Mouse (Mus musculus) layer of hippocampus, adult 9-10 months (tissue): ENCODE measurements around the gene Pgm2l1.

Experiments used
- DNase-seq: peaks from one replicate; pipeline ENCODE4 v3.0.0; 2022; ENCODE audit warnings: low spot score

The Pgm2l1 gene

GRCm38 (mm10) chr7:100296699-100297098, 69.5 kb downstream of the Pgm2l1 start:
- DNase-seq, result no peak

- DNase-seq, result no peak
Observed at GRCm38 (mm10) chr7:100298861-100299510, 71.8 kb downstream of the Pgm2l1 start.

DNA sequence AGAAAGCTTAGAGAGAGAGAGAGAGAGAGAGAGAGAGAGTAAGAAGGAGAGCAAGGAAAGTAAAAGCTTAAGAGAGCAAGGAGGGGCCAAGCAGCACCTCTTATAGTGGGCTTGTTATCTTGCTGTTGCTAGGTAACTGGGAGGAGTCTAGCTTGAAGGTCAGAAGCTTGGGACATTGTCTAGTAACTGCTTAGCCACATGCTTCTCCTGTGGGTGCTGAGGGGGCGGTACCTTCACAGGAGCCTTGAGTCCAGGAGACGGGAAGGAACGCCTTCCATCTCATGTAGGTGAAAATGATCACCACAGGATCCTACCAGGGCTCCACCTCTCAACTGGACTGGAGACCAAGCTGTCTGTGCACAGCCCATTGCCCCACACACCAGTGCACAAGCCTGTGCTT, 74.2 kb downstream of the Pgm2l1 start:
- no peak for DNase-seq

DNA sequence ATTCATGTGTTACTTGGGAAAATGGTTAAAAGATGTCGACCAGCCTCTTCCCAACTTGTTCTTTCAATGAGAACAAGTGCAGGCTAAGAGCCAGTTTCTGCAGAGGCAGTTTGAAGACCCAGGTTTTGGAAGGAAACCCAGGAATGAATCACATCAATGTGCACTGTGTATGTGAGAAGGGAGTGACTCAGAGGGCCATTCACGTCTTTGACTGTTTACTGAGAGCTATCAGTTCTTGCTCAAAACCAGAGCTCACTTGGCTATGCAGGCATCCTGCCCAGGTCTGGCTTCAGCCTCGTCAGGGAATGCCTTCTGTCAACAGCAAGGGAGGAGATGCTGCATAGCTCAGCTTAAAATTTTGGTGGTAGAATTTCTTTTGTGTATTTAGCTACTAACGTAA, 75.1 kb downstream of the Pgm2l1 start:
- DNase-seq, result peak; percentile 44

DNA sequence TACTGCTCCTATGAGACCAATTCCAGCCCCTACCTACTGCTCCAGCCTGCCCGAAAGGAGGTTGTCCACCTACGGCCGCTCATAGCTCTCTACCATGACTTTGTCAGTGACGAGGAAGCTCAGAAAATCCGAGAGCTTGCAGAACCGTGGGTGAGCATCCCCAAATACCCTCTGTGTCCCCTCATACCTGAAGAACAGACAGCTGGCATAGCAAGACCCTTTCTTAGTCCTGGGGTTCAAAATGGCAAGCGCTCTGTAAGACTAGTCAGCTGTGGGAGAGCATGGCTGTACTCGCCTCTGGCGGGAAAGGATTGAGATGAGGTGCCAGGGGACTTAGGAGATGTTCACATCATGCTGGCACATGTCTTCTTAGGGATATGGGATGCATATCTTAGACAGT, 78.7 kb downstream of the Pgm2l1 start:
- no peak for DNase-seq

GRCm38 (mm10) chr7:100307872-100308653, 80.9 kb downstream of the Pgm2l1 start:
- DNase-seq, result no peak

DNA sequence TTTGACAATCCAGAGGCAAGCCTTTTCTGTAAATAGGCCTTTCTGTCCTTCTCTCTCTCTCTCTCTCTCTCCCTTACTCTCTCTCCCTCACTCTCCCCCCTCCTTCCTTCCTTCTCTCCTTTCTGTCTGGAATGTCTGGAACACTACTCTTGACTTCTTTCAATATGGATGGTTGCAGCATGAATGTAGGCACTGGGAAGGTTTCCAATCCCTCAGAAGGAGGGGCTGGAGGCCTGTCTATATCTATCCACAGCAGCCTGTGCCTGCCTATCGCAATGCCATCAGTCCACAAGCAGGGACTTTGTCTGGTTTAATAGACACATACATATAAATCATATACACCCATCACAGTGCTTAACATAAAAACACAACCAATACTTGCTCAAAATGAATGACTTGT, 82.0 kb downstream of the Pgm2l1 start:
- no peak for DNase-seq

GRCm38 (mm10) chr7:100309679-100310078, 82.5 kb downstream of the Pgm2l1 start:
- no peak for DNase-seq

DNA sequence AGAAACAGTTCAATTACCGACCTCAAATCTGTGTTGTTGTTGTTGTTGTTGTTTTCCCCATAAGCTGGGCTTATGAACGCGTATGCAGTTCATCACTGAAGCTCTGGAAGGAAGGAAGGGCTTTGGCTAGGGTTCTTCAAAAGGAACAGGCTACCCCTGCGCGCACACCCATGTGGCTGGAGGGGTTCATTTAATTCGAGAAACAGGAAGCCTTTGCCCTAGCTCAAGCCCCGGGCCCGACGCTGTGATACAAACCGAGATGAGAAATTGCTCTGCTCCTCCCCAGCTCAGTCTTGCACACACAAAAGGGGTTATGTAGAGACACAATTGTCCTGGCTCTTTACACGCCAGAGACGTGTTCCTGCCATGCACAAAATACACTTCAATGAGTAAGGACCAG, 83.1 kb downstream of the Pgm2l1 start:
- DNase-seq, result no peak

- no peak for DNase-seq
Observed at GRCm38 (mm10) chr7:100312716-100313115, 85.5 kb downstream of the Pgm2l1 start.

DNA sequence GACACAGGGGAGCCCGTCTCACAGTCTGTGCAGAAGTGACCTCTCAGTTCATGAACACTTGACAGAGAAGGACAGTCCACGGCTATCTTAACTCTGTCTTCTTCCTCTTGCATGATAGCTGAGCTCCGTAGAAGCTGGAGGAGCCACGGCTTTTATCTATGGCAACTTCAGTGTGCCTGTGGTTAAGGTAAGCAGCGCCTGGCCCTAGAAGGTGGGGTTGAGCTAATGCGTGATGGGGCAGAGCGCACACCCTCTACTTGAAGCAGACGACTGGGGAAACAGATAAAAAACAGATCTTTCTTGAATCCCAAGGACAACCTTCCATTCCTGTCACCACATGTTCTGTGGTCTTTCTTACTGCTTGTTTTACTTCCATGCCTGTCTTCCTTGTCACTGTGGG, 89.7 kb downstream of the Pgm2l1 start:
- no peak for DNase-seq

GRCm38 (mm10) chr7:100317534-100317933, 90.3 kb downstream of the Pgm2l1 start:
- no peak for DNase-seq

DNA sequence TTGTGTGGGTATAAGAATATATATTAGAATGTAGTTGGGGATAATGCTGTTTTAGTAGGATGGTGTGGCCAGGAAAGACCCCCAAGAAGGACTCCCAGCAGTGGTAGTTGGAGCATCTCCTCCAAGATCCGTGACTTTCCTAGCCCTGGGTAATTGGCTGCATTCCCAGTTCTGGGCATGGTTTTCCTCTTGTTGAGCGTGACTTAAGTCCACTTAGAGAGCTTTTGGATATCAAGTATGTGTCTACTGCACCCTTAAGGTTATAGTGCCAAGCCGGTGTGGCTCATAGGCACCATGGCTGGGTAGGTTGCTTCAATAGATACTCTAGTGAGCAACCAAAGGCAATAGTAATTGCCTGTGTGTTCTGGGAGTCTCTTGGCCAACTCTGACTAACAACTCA, 96.5 kb downstream of the Pgm2l1 start:
- no peak for DNase-seq

DNA sequence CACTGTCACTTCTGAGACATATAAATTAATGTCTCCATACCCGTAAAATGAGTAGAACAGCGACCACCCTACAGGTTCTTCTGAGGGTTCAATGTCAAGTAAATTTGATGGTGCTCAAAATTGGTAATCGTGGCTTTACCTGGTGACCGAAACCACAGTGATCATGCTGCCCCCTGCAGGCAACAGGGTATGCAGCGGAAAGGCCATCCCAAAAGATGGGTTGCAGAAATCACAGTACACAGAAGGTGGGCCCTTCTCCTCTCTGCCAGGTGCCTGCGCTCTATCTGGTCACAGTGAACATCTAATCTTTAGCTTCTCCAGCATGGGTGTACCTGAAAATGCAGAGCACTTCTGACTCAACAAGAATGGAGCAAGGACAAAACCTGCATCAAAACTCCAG, 98.3 kb downstream of the Pgm2l1 start:
- DNase-seq, result peak; percentile 38

DNA sequence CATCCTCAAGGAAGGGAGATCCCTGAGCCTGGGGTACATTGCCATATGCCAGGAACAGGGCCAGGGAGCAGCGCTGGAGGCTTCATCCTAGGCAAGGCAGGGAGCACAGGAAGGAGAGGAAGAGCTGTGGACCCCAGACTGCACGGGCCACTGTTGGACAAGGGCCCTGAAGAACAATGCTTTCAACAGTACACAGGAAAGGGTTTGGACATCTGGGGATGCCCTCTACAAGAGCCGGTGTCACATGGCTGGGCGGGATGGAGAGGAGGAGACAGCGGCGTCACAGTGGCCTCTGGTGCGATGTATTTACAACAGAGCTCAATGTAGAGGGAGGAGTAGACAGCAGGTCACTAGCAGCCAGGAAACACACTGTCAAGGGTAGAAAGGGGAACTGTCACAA, 100.3 kb downstream of the Pgm2l1 start:
- no peak for DNase-seq
